Mouse (Mus musculus) heart, embryonic 12.5 days (tissue): ENCODE measurements at regions not wholly inside any gene's neighbourhood (a gene's known extent, or its start where the extent isn't known, plus 50 kb on each side); places are given as distances from the start of the nearest gene placed in this dataset.

Experiments used
- ATAC-seq: fragments of 200-750 bp; cut with Nextera tagmentation; 2 replicates; pipeline ENCODE4 v1.8.0; 2017; ENCODE audit warnings: moderate TSS enrichment, moderate library complexity; ENCODE audit not compliant: insufficient number of reproducible peaks, low FRiP score
- H3K27ac ChIP-seq: fragments of 300-500 bp; sonication (generic); 2 replicates; pipeline ENCODE4 v1.5.1; 2016; ENCODE audit warnings: mild to moderate bottlenecking, moderate library complexity; ENCODE audit not compliant: poor library complexity, severe bottlenecking
- H3K27me3 ChIP-seq: fragments of 300-500 bp; sonication (generic); replicated peaks from 2 replicates; pipeline ENCODE4 v1.6.1; 2016; ENCODE audit warnings: mild to moderate bottlenecking, moderate library complexity
- H3K36me3 ChIP-seq: fragments of 300-500 bp; sonication (generic); 2 replicates; pipeline ENCODE4 v1.6.1; 2016; ENCODE audit warnings: mild to moderate bottlenecking, moderate library complexity
- H3K4me1 ChIP-seq: fragments of 300-500 bp; sonication (generic); replicated peaks from 2 replicates; pipeline ENCODE4 v1.6.1; 2016; ENCODE audit warnings: mild to moderate bottlenecking
- H3K4me2 ChIP-seq: fragments of 300-500 bp; sonication (generic); 2 replicates; pipeline ENCODE4 v1.6.1; 2016; ENCODE audit warnings: mild to moderate bottlenecking, moderate library complexity
- H3K4me3 ChIP-seq: fragments of 300-500 bp; sonication (generic); 2 replicates; pipeline ENCODE4 v1.5.1; 2016; ENCODE audit warnings: mild to moderate bottlenecking
- H3K9ac ChIP-seq: fragments of 300-500 bp; sonication (generic); 2 replicates; pipeline ENCODE4 v1.6.1; 2016; ENCODE audit warnings: mild to moderate bottlenecking, moderate library complexity
- H3K9me3 ChIP-seq: fragments of 300-500 bp; sonication (generic); replicated peaks from 2 replicates; pipeline ENCODE4 v1.6.1; 2016; ENCODE audit warnings: mild to moderate bottlenecking, moderate library complexity
- WGBS: fragments of 180-500 bp; shearing (Covaris S2); methylation state at CpG from one replicate; pipeline ENCODE4 v1.1.7; 2016; 5-methylcytosine and 5-hydroxymethylcytosine counted together

- H3K9ac ChIP-seq: no peak overlapping the region
- no peak overlapping the region for H3K27ac ChIP-seq
- ATAC-seq: no peak
- H3K36me3 ChIP-seq: no peaks in the 10 kb centered on the region
- H3K27me3 ChIP-seq: no peaks in the 10 kb centered on the region
- H3K4me3 ChIP-seq: no peak overlapping the region
- H3K4me2 ChIP-seq: no peak overlapping the region
- no peaks in the 10 kb centered on the region for H3K9me3 ChIP-seq
- peaks cover 4% of the 10 kb centered on the region; the same call in 1 of the 2 replicates for H3K4me1 ChIP-seq
- 69% methylated on average over 1 of the region's 1 CpGs for WGBS
Observed at GRCm38 (mm10) chr10:51963671-51964070, 58.6 kb upstream of the Vgll2 start.

GRCm38 (mm10) chr10:51970113-51970512 lies 52.2 kb upstream of the Vgll2 start:
- no peaks in the 10 kb centered on the region for H3K9me3 ChIP-seq
- H3K9ac ChIP-seq: no peak overlapping the region
- no peaks in the 10 kb centered on the region for H3K36me3 ChIP-seq
- ATAC-seq: no peak
- 52% methylated on average over 9 of the region's 9 CpGs for WGBS
- H3K27me3 ChIP-seq: no peaks in the 10 kb centered on the region
- no peak overlapping the region for H3K4me2 ChIP-seq
- no peak overlapping the region for H3K27ac ChIP-seq
- H3K4me1 ChIP-seq: no peaks in the 10 kb centered on the region
- no peak overlapping the region for H3K4me3 ChIP-seq
